Mouse (Mus musculus): ENCODE results near the gene Cabin1.

DNA sequence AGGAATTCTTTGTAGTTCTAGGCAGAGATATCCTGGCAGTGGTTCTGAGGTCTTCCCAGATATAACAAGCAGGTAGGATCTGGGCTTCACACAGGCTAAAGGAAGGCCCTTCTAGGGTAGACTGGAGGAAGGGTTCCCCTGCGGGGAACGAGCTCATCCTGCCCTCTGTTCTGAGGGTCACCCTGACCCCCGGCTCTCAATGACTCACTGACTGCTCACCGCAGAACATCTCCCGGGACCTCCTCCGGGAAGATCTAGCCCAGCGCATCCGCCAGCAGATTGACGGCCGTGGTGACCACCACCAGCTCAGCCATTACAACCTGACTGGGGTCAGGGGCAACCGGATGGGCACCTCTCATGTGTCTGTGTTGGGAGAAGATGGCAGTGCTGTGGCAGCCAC lies 155.2 kb downstream of the Cabin1 start:
- TF ChIP-seq ZNF384 (IDR thresholded peaks at IDR 0.05; ENCODE audit: low read depth, low read length) (no peak), ZC3H11A (IDR thresholded peaks at IDR 0.05; ENCODE audit: borderline replicate concordance, low read depth, low read length) (no peak), MAFK (IDR thresholded peaks at IDR 0.05; ENCODE audit: insufficient read depth, low read depth, low read length) (no peak), CHD2 (IDR thresholded peaks at IDR 0.05; ENCODE audit: low read depth, low read length) (no peak), HCFC1 (IDR thresholded peaks at IDR 0.05; ENCODE audit: borderline replicate concordance, insufficient read depth, low read length) (no peak)
